Mouse (Mus musculus) CD4-positive helper T cell, adult 2 months (primary cell): ENCODE measurements around the gene Crabp2.
A peak's percentile ranks its signal among the peaks of the same experiment; 100 is the strongest.
"Not testable (repeated sequence)": the region's sequence is repeated elsewhere in the genome, so short reads cannot be mapped to it uniquely, and the experiment has no call there.

Source experiments
- DNase-seq: peaks from one replicate; pipeline ENCODE4 v3.0.0-alpha.2; 2012; ENCODE audit warnings: low read depth, missing footprints, low spot score

Gene Crabp2

GRCm38 (mm10) chr3:87948378-87949265 lies at the start of gene Crabp2:
Gene Crabp2 (plus strand): TSS chr3:87948666.
- DNase-seq = peak; percentile 35

GRCm38 (mm10) chr3:87899266-87899665 lies 49.2 kb upstream of the Crabp2 start:
- no peak for DNase-seq

- no peak for DNase-seq
Measured at GRCm38 (mm10) chr3:87899776-87900175, 48.7 kb upstream of the Crabp2 start.

- no peak for DNase-seq
Measured at GRCm38 (mm10) chr3:87901036-87901624, 47.3 kb upstream of the Crabp2 start.

- not testable (repeated sequence) for DNase-seq
Measured at GRCm38 (mm10) chr3:87901959-87902358, 46.5 kb upstream of the Crabp2 start.

- no peak for DNase-seq
Measured at GRCm38 (mm10) chr3:87903821-87904220, 44.6 kb upstream of the Crabp2 start.

GRCm38 (mm10) chr3:87905880-87906485 lies 42.5 kb upstream of the Crabp2 start, which contains the start of gene Hdgf:
Gene Hdgf (plus strand): TSS chr3:87906321.
- peak; percentile 96 for DNase-seq

GRCm38 (mm10) chr3:87906601-87906980 lies 41.9 kb upstream of the Crabp2 start:
- DNase-seq = peak; percentile 55

- peak; percentile 24 for DNase-seq
Measured at GRCm38 (mm10) chr3:87906981-87907857, 41.2 kb upstream of the Crabp2 start.

- DNase-seq = no peak
Measured at GRCm38 (mm10) chr3:87907906-87908305, 40.6 kb upstream of the Crabp2 start.

- no peak for DNase-seq
Measured at GRCm38 (mm10) chr3:87909381-87909780, 39.1 kb upstream of the Crabp2 start.

GRCm38 (mm10) chr3:87909874-87910273 lies 38.6 kb upstream of the Crabp2 start:
- no peak for DNase-seq

- DNase-seq = peak; percentile 43
Measured at GRCm38 (mm10) chr3:87910573-87911141, 37.8 kb upstream of the Crabp2 start.

GRCm38 (mm10) chr3:87913491-87913890 lies 35.0 kb upstream of the Crabp2 start:
- no peak for DNase-seq

- DNase-seq = no peak
Measured at GRCm38 (mm10) chr3:87913891-87914290, 34.6 kb upstream of the Crabp2 start.

GRCm38 (mm10) chr3:87916990-87917389 lies 31.5 kb upstream of the Crabp2 start:
- no peak for DNase-seq

- DNase-seq = no peak
Measured at GRCm38 (mm10) chr3:87918551-87918950, 29.9 kb upstream of the Crabp2 start.

- peak; percentile 84 for DNase-seq
Measured at GRCm38 (mm10) chr3:87919336-87920108, 28.9 kb upstream of the Crabp2 start, which contains the start of gene Mrpl24. Gene Mrpl24 (plus strand): TSS chr3:87919506.

GRCm38 (mm10) chr3:87920270-87920943 lies 28.1 kb upstream of the Crabp2 start:
- DNase-seq = no peak

- DNase-seq = no peak
Measured at GRCm38 (mm10) chr3:87924996-87925395, 23.5 kb upstream of the Crabp2 start.
